Mouse (Mus musculus) limb, embryonic 13.5 days (tissue): ENCODE data around the gene Hist1h2ao. TPM values are rescaled to one million over a fixed set of nuclear protein-coding genes. Genes with fewer than 3 reads are reported as not detected.
"Not testable (repeated sequence)": the region's sequence is repeated elsewhere in the genome, so short reads cannot be mapped to it uniquely, and the experiment has no call there.

ENCODE experiments used
- ATAC-seq: fragments of 200-750 bp; cut with Nextera tagmentation; 2 replicates; pipeline ENCODE4 v1.8.0; 2017; ENCODE audit warnings: low read depth, moderate number of reproducible peaks, moderate TSS enrichment; ENCODE audit not compliant: low FRiP score
- H3K27ac ChIP-seq: fragments of 300-500 bp; sonication (generic); 2 replicates; pipeline ENCODE4 v1.5.1; 2015; ENCODE audit warnings: inconsistent platforms, mild to moderate bottlenecking, moderate library complexity
- H3K27me3 ChIP-seq: fragments of 300-500 bp; sonication (generic); 2 replicates; pipeline ENCODE4 v1.6.1; 2015; ENCODE audit warnings: mild to moderate bottlenecking, inconsistent platforms
- H3K36me3 ChIP-seq: fragments of 300-500 bp; sonication (generic); 2 replicates; pipeline ENCODE4 v1.6.1; 2015; ENCODE audit warnings: inconsistent platforms, mild to moderate bottlenecking, moderate library complexity
- H3K4me1 ChIP-seq: fragments of 300-500 bp; sonication (generic); 2 replicates; pipeline ENCODE4 v1.6.1; 2015; ENCODE audit warnings: inconsistent platforms
- H3K4me2 ChIP-seq: fragments of 300-500 bp; sonication (generic); replicated peaks from 2 replicates; pipeline ENCODE4 v1.6.1; 2015; ENCODE audit warnings: inconsistent platforms, mild to moderate bottlenecking, moderate library complexity
- H3K4me3 ChIP-seq: fragments of 300-500 bp; sonication (generic); 2 replicates; pipeline ENCODE4 v1.5.1; 2015; ENCODE audit warnings: moderate library complexity, mild to moderate bottlenecking, inconsistent platforms
- H3K9ac ChIP-seq: fragments of 300-500 bp; sonication (generic); 2 replicates; pipeline ENCODE4 v1.6.1; 2015; ENCODE audit warnings: mild to moderate bottlenecking, inconsistent platforms
- H3K9me3 ChIP-seq: fragments of 300-500 bp; sonication (generic); 2 replicates; pipeline ENCODE4 v1.6.1; 2016; ENCODE audit warnings: inconsistent platforms
- WGBS: fragments of 180-500 bp; shearing (Covaris S2); methylation state at CpG from one replicate; pipeline ENCODE4 v1.1.7; 2015; 5-methylcytosine and 5-hydroxymethylcytosine counted together
- polyA plus RNA-seq: library from polyadenylated mRNA; unstranded; fragments of >200 nt; fragmentation: Nextera tagmentation; extraction: Ambion mirVana; gene quantifications from 2 replicates; pipeline ENCODE4 v1.2.1, GENCODE M21; 2015

The Hist1h2ao gene
- polyA plus RNA-seq, 1 experiment from 2014 or later = not detected

DNA sequence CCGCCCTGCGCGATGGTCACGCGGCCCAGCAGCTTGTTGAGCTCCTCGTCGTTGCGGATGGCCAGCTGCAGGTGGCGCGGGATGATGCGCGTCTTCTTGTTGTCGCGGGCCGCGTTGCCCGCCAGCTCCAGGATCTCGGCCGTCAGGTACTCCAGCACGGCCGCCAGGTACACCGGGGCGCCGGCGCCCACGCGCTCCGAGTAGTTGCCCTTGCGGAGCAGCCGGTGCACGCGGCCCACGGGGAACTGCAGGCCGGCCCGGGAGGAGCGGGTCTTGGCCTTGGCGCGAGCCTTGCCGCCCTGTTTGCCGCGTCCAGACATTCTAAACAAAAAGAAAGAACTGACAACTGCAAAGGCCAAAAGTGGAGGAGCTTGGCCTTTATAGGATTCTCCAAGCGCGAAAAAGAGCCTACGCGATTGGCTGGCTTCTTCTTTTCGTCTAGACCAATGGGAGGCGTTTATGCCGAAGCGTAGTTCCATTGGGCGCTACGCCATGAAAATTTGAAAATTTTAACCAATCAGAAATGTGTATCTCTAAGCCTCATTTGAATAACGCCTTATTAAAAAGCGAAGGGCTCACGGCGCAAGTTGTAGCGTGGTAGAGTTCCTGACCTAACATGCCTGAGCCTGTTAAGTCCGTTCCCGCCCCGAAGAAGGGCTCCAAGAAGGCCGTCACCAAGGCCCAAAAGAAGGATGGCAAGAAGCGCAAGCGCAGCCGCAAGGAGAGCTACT lies 23.2 kb upstream of the Hist1h2ao start, which contains the start of the genes Hist1h2an and Hist1h2bp:
Gene Hist1h2an, minus strand, starts transcription at position 320 of the 731 bp plus-strand sequence.
Gene Hist1h2bp, plus strand, starts transcription at position 563 of the 731 bp plus-strand sequence.
- under 1% methylated on average over 42 of the region's 63 CpGs for WGBS

DNA sequence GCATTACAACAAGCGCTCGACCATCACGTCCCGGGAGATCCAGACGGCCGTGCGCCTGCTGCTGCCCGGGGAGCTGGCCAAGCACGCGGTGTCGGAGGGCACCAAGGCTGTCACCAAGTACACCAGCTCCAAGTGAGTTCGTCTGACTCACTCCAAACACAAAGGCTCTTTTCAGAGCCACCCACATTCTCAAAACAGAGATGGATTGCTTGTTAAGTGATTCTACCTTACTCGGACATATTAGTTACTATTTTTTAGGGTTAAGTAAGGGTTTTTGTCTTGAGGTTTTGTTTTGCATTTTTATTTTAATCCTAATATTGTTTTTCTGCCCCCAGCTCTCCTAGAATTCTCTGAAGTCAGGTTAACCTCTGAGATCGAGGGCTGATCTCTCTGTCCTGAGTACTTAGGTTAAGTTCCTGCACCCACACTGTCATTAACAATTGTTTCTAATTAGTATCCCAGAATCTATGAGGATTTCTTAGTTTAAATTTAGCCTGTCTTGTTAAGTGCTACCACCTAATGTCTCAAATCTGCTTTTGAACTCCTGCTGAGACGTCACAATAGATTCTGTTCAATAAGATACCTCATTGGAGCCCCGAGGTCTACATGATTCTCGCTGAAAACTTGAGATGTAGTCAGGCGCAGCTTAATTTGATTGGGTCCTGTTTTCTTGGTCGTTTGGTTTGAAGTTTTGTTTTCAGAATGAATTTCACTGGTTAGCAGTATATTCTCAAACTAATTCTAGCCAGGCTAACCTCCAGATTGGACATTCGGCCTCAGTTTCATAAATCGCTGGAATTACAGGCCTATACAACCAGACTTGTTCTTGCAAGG lies 22.3 kb upstream of the Hist1h2ao start:
- 15% methylated on average over 14 of the region's 21 CpGs for WGBS
- Histone ChIP-seq H3K4me1 (peaks cover 33% of the 10 kb centered on the region), H3K36me3 (no peaks in the 10 kb centered on the region), H3K27ac (peak overlapping the region; percentile 77), H3K4me3 (peak overlapping the region; percentile 34), H3K9me3 (no peaks in the 10 kb centered on the region), H3K9ac (peak overlapping the region; percentile 51; the same call in 1 of the 2 replicates), H3K4me2 (peak overlapping the region; percentile 65), H3K27me3 (no peaks in the 10 kb centered on the region)
- no peak for ATAC-seq

More for the DNA sequence above, 23.2 kb upstream of the Hist1h2ao start, which contains the start of the genes Hist1h2an and Hist1h2bp:
- peak; percentile 95 for ATAC-seq
- not testable (repeated sequence) for H3K27me3 ChIP-seq, H3K9me3 ChIP-seq, H3K36me3 ChIP-seq
- H3K27ac ChIP-seq = peak within 1 kb of the TSS; percentile 85
- H3K9ac ChIP-seq = peak within 1 kb of the TSS; percentile 67
- peaks cover 40% of the 10 kb centered on the region for H3K4me1 ChIP-seq
- peak within 1 kb of the TSS; percentile 65 for H3K4me2 ChIP-seq
- H3K4me3 ChIP-seq = peak within 1 kb of the TSS; percentile 43

DNA sequence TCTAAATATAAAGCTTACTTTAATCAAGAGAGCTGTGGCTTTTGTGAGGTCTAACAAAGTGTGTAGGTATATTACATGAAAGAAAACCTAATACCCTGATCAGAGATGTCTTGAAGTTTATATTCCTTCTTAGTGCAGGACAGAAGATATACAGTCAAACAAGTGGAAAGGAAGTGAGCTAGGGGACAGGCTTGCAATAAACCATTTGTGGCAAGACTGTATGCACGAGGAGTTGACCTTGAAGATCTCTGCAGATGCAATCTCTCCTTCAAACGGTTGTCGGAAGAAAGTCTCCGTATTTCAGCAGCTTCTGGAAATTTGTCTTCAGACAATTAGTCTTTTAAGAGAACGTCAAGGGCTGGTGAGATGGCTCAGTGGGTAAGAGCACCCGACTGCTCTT lies 20.3 kb upstream of the Hist1h2ao start:
- H3K9me3 ChIP-seq = no peaks in the 10 kb centered on the region
- no peaks in the 10 kb centered on the region for H3K36me3 ChIP-seq
- H3K4me1 ChIP-seq = peaks cover 24% of the 10 kb centered on the region
- no peak for ATAC-seq
- H3K27me3 ChIP-seq = no peaks in the 10 kb centered on the region
- no peak overlapping the region for H3K27ac ChIP-seq
- no peak overlapping the region for H3K4me2 ChIP-seq
- no peak overlapping the region for H3K4me3 ChIP-seq
- H3K9ac ChIP-seq = no peak overlapping the region
- 57% methylated on average over 6 of the region's 6 CpGs for WGBS

DNA sequence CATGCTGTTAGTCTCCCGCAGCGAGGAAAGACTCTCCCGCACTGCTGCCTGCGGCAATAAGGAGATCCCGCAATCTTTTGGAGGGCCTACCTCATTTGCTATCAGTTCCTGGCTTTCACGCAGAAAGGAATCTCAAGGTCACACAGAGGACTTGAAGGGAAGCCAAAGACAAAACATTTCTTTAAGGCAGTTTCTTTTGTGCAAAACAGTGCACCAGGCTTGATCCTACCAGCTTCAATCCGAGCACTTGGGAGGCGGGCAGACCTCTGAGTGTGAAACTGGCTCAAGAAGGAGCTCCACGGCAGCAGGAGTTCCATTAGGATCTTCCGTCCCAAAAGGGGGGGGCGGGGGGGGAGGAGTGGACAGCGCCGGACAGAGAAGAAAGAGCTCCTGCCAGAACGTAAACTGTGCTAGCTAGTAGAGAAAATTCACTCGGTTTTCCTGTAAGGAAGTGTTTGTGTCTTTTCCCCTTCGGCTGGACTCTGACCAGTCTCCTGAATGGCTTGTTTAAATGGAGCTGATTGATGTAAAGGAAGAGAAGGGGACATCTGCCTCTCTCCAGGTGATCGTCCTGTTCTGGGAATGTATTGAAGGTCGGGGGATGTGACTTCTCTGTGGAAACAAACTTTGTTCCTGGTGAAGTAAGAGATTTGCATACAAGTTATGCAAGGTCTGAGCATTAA lies 19.5 kb upstream of the Hist1h2ao start:
- H3K9ac ChIP-seq = peak overlapping the region; percentile 35; the same call in 1 of the 2 replicates

DNA sequence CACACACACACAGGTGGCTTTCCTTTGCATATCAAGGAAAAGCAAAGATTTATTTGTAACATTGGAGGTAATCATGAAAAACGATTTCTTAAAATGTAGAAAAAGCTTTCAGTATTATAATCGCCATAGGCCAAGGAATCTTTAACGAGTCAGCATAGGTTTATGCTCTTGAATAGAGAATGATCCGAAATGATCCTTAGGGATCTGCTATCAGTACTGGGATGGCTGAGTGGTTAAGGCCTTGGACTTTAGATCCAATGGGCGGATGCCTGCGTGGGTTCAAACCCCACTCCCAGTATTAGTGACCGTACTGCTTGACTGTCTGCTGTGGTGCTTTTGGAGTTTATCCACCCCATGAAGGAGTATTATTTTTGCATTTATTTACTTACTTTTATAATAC lies 14.7 kb upstream of the Hist1h2ao start:
- no peak for ATAC-seq
- Histone ChIP-seq H3K4me1 (peaks cover 4% of the 10 kb centered on the region; the same call in 1 of the 2 replicates), H3K4me2 (no peak overlapping the region), H3K27ac (no peak overlapping the region), H3K9ac (no peak overlapping the region), H3K4me3 (no peak overlapping the region), H3K9me3 (no peaks in the 10 kb centered on the region), H3K36me3 (no peaks in the 10 kb centered on the region), H3K27me3 (no peaks in the 10 kb centered on the region)
- 90% methylated on average over 7 of the region's 7 CpGs for WGBS

More for the DNA sequence above, 19.5 kb upstream of the Hist1h2ao start:
- H3K27ac ChIP-seq = 0 out of 2 replicates have a peak overlapping the region, but pooled peaks have one; percentile 28
- no peaks in the 10 kb centered on the region for H3K9me3 ChIP-seq
- no peaks in the 10 kb centered on the region for H3K27me3 ChIP-seq
- no peaks in the 10 kb centered on the region for H3K36me3 ChIP-seq
- peak overlapping the region; percentile 15; the same call in 1 of the 2 replicates for H3K4me3 ChIP-seq
- peaks cover 21% of the 10 kb centered on the region for H3K4me1 ChIP-seq
- no peak for ATAC-seq
- peak overlapping the region; percentile 46 for H3K4me2 ChIP-seq
- 14% methylated on average over 18 of the region's 18 CpGs for WGBS

DNA sequence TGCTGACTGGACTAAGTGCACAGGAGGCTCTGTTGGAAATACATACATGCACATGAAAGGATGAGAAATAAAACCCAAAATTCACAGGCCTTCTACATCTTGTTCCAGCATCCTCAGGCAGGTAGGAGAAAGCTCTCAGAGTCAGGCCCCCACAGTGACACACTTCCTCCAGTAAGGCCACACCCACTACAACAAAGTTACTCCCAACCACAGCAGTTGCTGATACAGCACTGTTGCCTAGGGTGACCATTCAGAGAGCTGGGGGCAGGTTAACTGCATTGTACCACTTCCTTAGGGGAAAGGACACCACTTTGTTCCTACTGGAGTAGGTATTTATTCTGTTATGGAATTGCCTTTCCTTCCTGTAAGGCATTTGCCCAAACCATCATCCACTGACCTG lies 13.1 kb upstream of the Hist1h2ao start:
- H3K4me3 ChIP-seq, H3K9me3 ChIP-seq, H3K36me3 ChIP-seq, H3K4me2 ChIP-seq, H3K27ac ChIP-seq, H3K9ac ChIP-seq, H3K27me3 ChIP-seq, ATAC-seq, H3K4me1 ChIP-seq: not testable (repeated sequence)

DNA sequence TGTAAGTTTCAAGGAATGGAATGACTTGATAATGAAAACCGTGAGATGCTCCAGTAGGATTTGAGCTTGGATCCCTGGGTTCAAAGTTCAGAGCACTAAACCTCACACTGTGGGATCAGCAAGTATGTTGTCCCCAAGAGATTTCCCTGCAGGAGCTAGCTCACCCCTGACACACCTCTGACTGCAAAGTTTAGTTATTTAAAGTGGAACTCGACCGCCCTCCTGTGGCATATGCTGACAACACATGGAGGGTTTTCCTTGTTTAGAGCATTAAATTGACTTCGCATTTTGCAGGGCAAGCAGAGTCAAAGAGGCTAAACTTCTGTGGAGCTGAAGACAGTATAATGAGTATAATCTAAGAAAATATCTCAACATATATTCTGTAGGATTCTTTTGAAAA lies 7.2 kb upstream of the Hist1h2ao start:
- not testable (repeated sequence) for H3K4me3 ChIP-seq, H3K36me3 ChIP-seq, H3K27ac ChIP-seq, H3K27me3 ChIP-seq, H3K9ac ChIP-seq, H3K9me3 ChIP-seq, H3K4me2 ChIP-seq, H3K4me1 ChIP-seq
- peak; percentile 81 for ATAC-seq
- WGBS = no CpG with 5 or more reads among the region's 4 CpGs

DNA sequence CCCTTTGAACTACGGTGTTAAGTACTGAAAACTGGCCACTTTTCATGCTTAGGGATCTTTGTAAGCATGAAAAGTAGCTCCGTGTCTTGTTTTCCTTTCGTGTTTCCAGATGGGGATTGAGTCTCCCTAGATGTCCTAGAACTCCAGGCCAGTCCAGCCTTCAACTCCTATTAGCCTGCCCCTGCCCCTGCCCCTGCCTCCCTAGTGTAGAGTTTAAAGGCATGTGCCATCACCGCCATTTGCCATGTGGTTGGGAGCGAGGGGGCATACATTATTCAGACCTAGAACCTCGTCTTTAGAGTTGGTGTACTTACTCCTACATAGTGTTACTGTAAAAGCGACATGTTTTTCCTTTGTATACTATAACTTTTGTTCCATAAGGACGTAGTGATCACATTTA lies 809 bp downstream of the Hist1h2ao start:
- ATAC-seq = peak; percentile 13
- WGBS = no CpG with 5 or more reads among the region's 8 CpGs

DNA sequence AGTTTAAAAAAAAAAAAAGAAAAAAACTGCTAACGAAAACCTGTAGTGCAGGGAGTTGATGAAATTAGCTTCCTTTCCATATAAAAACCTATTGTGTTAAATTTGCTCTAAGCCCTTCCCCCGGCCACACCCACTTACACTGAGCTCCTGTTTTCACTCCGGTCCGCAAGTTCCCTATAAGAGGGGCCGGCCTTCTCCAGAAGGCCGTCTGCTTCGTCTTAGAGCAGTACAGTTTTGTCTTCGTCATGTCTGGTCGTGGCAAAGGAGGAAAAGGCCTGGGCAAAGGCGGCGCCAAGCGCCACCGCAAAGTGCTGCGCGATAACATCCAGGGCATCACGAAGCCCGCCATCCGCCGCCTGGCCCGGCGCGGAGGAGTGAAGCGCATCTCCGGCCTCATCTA lies 1.3 kb downstream of the Hist1h2ao start, which contains the start of gene Hist1h4m:
Gene Hist1h4m, plus strand, starts transcription at position 208 of the 400 bp plus-strand sequence.
- peak within 1 kb of the TSS; percentile 54 for H3K4me2 ChIP-seq
- H3K36me3 ChIP-seq, H3K9ac ChIP-seq, H3K27ac ChIP-seq, H3K27me3 ChIP-seq, H3K9me3 ChIP-seq, H3K4me1 ChIP-seq: not testable (repeated sequence)
- no CpG with 5 or more reads among the region's 24 CpGs for WGBS
- peak within 1 kb of the TSS; percentile 30 for H3K4me3 ChIP-seq
- peak; percentile 51 for ATAC-seq

More for the DNA sequence above, 809 bp downstream of the Hist1h2ao start:
- H3K9me3 ChIP-seq, H3K27me3 ChIP-seq, H3K4me1 ChIP-seq, H3K36me3 ChIP-seq, H3K4me2 ChIP-seq, H3K9ac ChIP-seq, H3K27ac ChIP-seq, H3K4me3 ChIP-seq: not testable (repeated sequence)

DNA sequence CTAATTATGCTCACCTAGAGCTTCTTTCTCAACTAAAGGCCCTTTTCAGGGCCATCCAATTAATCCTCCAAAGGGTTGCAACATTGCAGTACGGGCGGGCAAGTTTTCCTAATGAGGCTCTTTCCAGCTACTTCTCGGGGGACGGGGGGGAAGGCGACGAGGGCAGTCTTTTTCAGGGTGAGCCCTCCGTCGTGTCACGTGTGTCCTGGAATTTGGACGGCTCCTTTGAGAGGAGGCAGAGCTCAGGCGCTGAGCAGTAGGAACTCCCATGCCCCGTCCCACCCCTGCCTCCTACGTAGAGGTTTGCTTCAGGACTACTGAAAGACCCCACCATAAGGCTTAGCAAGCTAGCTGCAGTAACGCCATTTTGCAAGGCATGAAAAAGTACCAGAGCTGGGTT lies 1.8 kb downstream of the Hist1h2ao start:
- not testable (repeated sequence) for H3K9me3 ChIP-seq, H3K4me1 ChIP-seq, H3K36me3 ChIP-seq, H3K27ac ChIP-seq, H3K9ac ChIP-seq, H3K27me3 ChIP-seq
- peak overlapping the region; percentile 30 for H3K4me3 ChIP-seq
- 0% methylated on average over 14 of the region's 14 CpGs for WGBS
- peak; percentile 29; the same call in 1 of the 2 replicates for ATAC-seq
- H3K4me2 ChIP-seq = peak overlapping the region; percentile 54

DNA sequence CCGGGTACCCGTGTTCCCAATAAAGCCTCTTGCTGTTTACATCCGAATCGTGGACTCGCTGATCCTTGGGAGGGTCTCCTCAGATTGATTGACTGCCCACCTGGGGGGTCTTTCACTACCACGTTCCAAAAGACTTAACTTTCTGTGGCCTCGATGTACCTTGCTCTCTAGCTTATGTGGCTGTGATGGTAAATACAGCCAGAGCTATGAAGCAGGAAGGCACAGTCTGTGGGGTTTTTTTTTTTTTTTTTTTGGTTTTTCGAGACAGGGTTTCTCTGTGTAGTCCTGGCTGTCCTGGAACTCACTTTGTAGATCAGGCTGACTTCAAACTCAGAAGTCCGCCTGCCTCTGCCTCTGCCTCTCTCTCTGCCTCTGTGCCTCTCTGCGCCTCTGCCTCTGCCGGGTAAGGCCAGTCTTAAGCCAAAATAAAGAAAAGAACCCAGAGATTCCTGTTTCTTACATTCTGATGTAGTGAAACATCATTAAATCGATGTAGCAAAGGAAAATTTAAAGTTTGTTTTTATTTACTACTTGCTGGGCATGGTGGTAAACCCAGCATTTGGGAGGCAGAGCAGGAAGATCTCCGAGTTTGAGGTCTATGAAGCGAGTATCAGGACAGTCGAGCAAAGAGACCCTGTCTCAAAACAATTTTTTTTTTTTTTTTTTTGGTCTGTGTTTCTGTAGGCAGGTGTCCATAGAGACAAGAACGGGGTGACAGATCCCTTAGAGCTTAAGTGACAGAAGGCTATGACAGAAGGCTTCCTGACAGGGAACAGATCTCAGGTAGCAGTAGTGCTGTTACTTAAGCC lies 10.0 kb downstream of the Hist1h2ao start:
- not testable (repeated sequence) for H3K27ac ChIP-seq, H3K9me3 ChIP-seq, H3K4me1 ChIP-seq, H3K27me3 ChIP-seq, H3K4me3 ChIP-seq, ATAC-seq, H3K9ac ChIP-seq, H3K36me3 ChIP-seq, H3K4me2 ChIP-seq
- WGBS = 75% methylated on average over 8 of the region's 16 CpGs
